Mouse (Mus musculus): Measurements from ENCODE around the gene Pnmt.

DNA sequence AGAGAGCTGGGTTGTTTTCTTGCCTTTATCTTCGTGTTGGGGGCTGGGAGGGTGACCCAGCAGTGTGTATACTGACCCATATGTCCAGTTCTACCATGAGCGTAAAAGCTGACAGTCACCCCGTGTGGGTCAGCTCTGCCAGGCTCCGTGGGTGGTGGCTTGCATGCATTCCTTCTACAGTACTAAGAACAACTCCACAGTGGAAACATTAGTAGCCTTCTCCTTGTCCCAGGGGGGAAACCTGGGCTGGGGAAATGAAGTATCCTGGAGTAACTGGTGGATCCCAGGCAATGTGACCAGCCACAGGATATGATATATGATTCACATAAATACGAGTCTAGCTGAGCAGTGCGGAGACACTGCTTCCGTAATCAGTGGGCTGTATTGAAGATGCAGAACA is 27.5 kb downstream of the Pnmt start:
- TF ChIP-seq POLR2A (IDR thresholded peaks at IDR 0.05; ENCODE audit: low read depth, low read length) (no peak), CTCF (conservative IDR thresholded peaks at IDR 0.05; ENCODE audit: insufficient read depth, insufficient read length, low read depth, low read length) (no peak)
